Mouse (Mus musculus) CH12.LX (cell line): Measurements from ENCODE around the gene A030005K14Rik. TPM values are rescaled to one million over a fixed set of nuclear protein-coding genes. Genes with fewer than 3 reads are reported as not detected.

Source experiments
- DNase-seq: peaks from one replicate; pipeline ENCODE4 v3.0.0-alpha.2; 2013; ENCODE audit errors: extremely low read depth
- H3K27ac ChIP-seq: 2 replicates; pipeline ENCODE4 v1.5.1; 2012; ENCODE audit warnings: low read depth, mild to moderate bottlenecking, control low read depth, moderate library complexity; ENCODE audit not compliant: insufficient read depth
- H3K27me3 ChIP-seq: replicated peaks from 2 replicates; pipeline ENCODE3; 2012; ENCODE audit warnings: inconsistent platforms
- H3K36me3 ChIP-seq, 2 experiments: replicated peaks in 1 of 2; 2 replicates each; pipeline versions ENCODE3 to v1.6.1; 2012; ENCODE audit warnings: inconsistent platforms in 1 of 2, low read length in 1 of 2, mild to moderate bottlenecking in 1 of 2, mixed read lengths in 1 of 2, moderate library complexity in 1 of 2; ENCODE audit not compliant: control insufficient read depth in 1 of 2, insufficient read depth in 1 of 2
- H3K4me1 ChIP-seq, 2 experiments: 2 replicates each; pipeline ENCODE4 v1.6.1; 2012; ENCODE audit warnings: inconsistent platforms in 1 of 2, moderate library complexity in 1 of 2; ENCODE audit not compliant: insufficient read depth in 2 of 2, control insufficient read depth in 1 of 2
- H3K4me2 ChIP-seq: 2 replicates; pipeline ENCODE4 v1.6.1; 2012; ENCODE audit warnings: low read depth, mild to moderate bottlenecking, control low read depth; ENCODE audit not compliant: poor library complexity, insufficient read depth, severe bottlenecking
- H3K4me3 ChIP-seq, 3 experiments: fragments of 150-350 bp in 1 of 3; sonication (generic) in 1 of 3; replicated peaks in 1 of 3; 2 replicates each; pipeline versions ENCODE3 to v1.5.1; 2011 to 2012; ENCODE audit warnings: low read depth in 2 of 3, low read length in 2 of 3, mild to moderate bottlenecking in 2 of 3, moderate library complexity in 2 of 3, control low read depth in 1 of 3, improper control_type of control experiment in 1 of 3, inconsistent platforms in 1 of 3, mixed read lengths in 1 of 3; ENCODE audit not compliant: poor library complexity in 1 of 3
- H3K79me2 ChIP-seq: replicated peaks from 2 replicates; pipeline ENCODE4 v1.6.1; 2012; ENCODE audit warnings: mild to moderate bottlenecking, moderate library complexity; ENCODE audit not compliant: control insufficient read depth, poor library complexity, insufficient read depth, severe bottlenecking; ENCODE audit errors: extremely low read depth
- H3K9ac ChIP-seq: 2 replicates; pipeline ENCODE4 v1.6.1; 2012; ENCODE audit warnings: low read depth, mild to moderate bottlenecking, control low read depth, moderate library complexity; ENCODE audit not compliant: insufficient read depth
- H3K9me3 ChIP-seq: replicated peaks from 2 replicates; pipeline ENCODE3; 2012; ENCODE audit warnings: low read length, inconsistent platforms, mixed read lengths
- EP300 ChIP-seq: IDR thresholded peaks from 2 replicates; pipeline ENCODE4 v1.6.1; 2011; ENCODE audit warnings: low read length, improper control_type of control experiment
- ETS1 ChIP-seq: conservative IDR thresholded peaks from 2 replicates; pipeline ENCODE4 v1.6.1; 2012; ENCODE audit warnings: low read depth, mild to moderate bottlenecking, inconsistent platforms, low read length, improper control_type of control experiment, moderate library complexity
- IRF4 ChIP-seq: IDR thresholded peaks from 2 replicates; pipeline ENCODE4 v1.6.1; 2014; ENCODE audit warnings: low read depth, mild to moderate bottlenecking, inconsistent platforms, low read length, improper control_type of control experiment
- JUN ChIP-seq: IDR thresholded peaks from 2 replicates; pipeline ENCODE4 v1.6.1; 2011; ENCODE audit warnings: low read depth, mild to moderate bottlenecking, low read length, improper control_type of control experiment, moderate library complexity; ENCODE audit not compliant: insufficient read depth
- JUND ChIP-seq: conservative IDR thresholded peaks from 2 replicates; pipeline ENCODE4 v1.6.1; 2011; ENCODE audit warnings: low read depth, low read length, improper control_type of control experiment
- MAZ ChIP-seq: IDR thresholded peaks from 2 replicates; pipeline ENCODE4 v1.6.1; 2012; ENCODE audit warnings: low read depth, mild to moderate bottlenecking, inconsistent platforms, low read length, improper control_type of control experiment, moderate library complexity
- MEF2A ChIP-seq: IDR thresholded peaks from 2 replicates; pipeline ENCODE4 v1.6.1; 2014; ENCODE audit warnings: low read depth, mild to moderate bottlenecking, inconsistent platforms, low read length, improper control_type of control experiment, borderline replicate concordance
- MXI1 ChIP-seq: IDR thresholded peaks from 2 replicates; pipeline ENCODE4 v1.6.1; 2011; ENCODE audit warnings: mild to moderate bottlenecking, low read depth, low read length, improper control_type of control experiment
- PAX5 ChIP-seq: IDR thresholded peaks from 2 replicates; pipeline ENCODE4 v1.6.1; 2012; ENCODE audit warnings: low read length, inconsistent platforms, mixed read lengths
- RCOR1 ChIP-seq: conservative IDR thresholded peaks from 2 replicates; pipeline ENCODE4 v1.6.1; 2012; ENCODE audit warnings: low read depth, mild to moderate bottlenecking, inconsistent platforms, low read length, improper control_type of control experiment
- SMC3 ChIP-seq: IDR thresholded peaks from 2 replicates; pipeline ENCODE4 v1.6.1; 2011; ENCODE audit warnings: low read depth, low read length, improper control_type of control experiment
- TBP ChIP-seq: conservative IDR thresholded peaks from 2 replicates; pipeline ENCODE4 v1.6.1; 2011; ENCODE audit warnings: low read depth, low read length, improper control_type of control experiment
- TCF12 ChIP-seq: IDR thresholded peaks from 2 replicates; pipeline ENCODE4 v1.6.1; 2014; ENCODE audit warnings: low read depth, mild to moderate bottlenecking, inconsistent platforms, low read length, improper control_type of control experiment
- USF2 ChIP-seq: conservative IDR thresholded peaks from 2 replicates; pipeline ENCODE4 v1.6.1; 2011; ENCODE audit warnings: low read depth, low read length, improper control_type of control experiment
- ZKSCAN1 ChIP-seq: IDR thresholded peaks from 2 replicates; pipeline ENCODE4 v1.6.1; 2012; ENCODE audit warnings: low read depth, inconsistent platforms, low read length, improper control_type of control experiment, borderline replicate concordance
- ZNF384 ChIP-seq: IDR thresholded peaks from 2 replicates; pipeline ENCODE4 v1.6.1; 2012; ENCODE audit warnings: low read depth, low read length, improper control_type of control experiment, inconsistent platforms
- dilution Hi-C: fragments of 300-500 bp; cut with MboI; formaldehyde crosslinking; loops from 2 replicates; pipeline ENCODE4 v1.14.3; 2020; ENCODE audit warnings: low sequenced_read_pairs; ENCODE audit not compliant: extremely low pct_unique_long_range_greater_than_20kb, extremely low pct_ligation_motif_present
- in situ Hi-C: fragments of 300-500 bp; cut with MboI; formaldehyde crosslinking; loops from 3 replicates; pipeline ENCODE4 v1.14.3; 2019; ENCODE audit warnings: low sequenced_read_pairs, low pct_ligation_motif_present, low pct_unique_long_range_greater_than_20kb, mixed read lengths
- polyA plus RNA-seq: library from polyadenylated mRNA; unstranded; fragments of >175 nt; gene quantifications from 2 replicates; pipeline ENCODE4 v1.2.1, GENCODE M21; 2012; ENCODE audit warnings: low read depth; ENCODE audit not compliant: insufficient read length
- total RNA-seq, 2 experiments: library from RNA; depleted of rRNA; stranded (reverse); fragments of 300-350 nt in 1 of 2; fragments of >200 nt in 1 of 2; gene quantifications; 2 replicates each; pipeline ENCODE4 v1.2.3; 2012 to 2014

Gene A030005K14Rik
- total and polyA plus RNA-seq, 3 experiments, result not detected

DNA sequence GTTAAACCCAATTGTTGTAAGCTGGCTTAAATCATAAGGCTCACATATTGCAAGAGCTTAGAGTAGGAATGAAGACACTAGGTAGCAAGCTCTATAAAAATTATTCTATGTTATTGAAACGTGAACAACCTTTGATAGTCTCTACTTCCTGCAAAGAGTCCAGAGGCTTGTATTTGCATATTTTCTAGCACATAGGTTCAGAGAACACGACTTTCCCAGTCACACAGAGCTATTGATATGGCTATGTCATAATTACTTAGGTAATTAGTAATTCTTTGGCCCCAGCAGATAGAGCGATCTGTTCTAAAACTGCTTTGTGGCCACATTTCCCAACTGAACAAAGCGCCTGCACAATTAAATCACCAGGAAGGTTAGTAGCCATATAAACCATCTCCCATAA lies 37.8 kb upstream of the A030005K14Rik start:
- in situ Hi-C loops, result no loop called here
- no peak for DNase-seq
- no peaks in the 10 kb centered on the region for H3K9me3 ChIP-seq

DNA sequence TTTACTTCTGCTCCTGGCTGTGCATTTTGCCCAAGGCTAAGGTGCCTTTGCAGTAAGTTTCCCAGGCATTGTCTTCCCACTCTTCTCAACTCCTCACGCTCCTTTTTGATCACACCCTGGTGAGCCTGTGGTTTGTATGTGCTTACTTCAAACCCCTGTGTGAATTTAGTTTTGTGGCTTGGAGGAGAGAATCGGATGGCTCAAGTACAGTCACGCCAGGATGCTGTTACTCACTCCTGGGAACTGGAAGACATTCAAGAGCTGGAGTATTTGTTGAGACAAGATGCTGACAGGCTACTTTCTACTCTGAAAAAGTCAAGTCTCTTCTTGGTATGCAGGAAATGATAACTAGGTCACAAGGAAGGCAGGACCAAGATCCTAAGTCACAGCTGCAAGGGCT lies 32.1 kb upstream of the A030005K14Rik start:
- no peak overlapping the region for H3K4me2 ChIP-seq
- no peak for DNase-seq
- TF ChIP-seq MXI1, result no peak
- TF ChIP-seq TBP, result no peak
- no peak for TF ChIP-seq ZKSCAN1
- TF ChIP-seq USF2, result no peak
- no peak for TF ChIP-seq JUND
- TF ChIP-seq ZNF384, result no peak
- TF ChIP-seq JUN, result no peak
- no peak for TF ChIP-seq IRF4
- TF ChIP-seq RCOR1, result no peak
- no peak for TF ChIP-seq EP300
- no peak for TF ChIP-seq MEF2A
- no peak for TF ChIP-seq PAX5
- no peak for TF ChIP-seq TCF12
- H3K9ac ChIP-seq, result no peak overlapping the region
- H3K79me2 ChIP-seq, result no peaks in the 10 kb centered on the region
- no peaks in the 10 kb centered on the region for H3K9me3 ChIP-seq
- H3K4me3 ChIP-seq, result no peak overlapping the region
- in situ Hi-C loops (no loop called here), dilution Hi-C loops (no loop called here)
- no peaks in the 10 kb centered on the region for H3K36me3 ChIP-seq
- H3K27ac ChIP-seq, result no peak overlapping the region
- H3K4me1 ChIP-seq, result no peaks in the 10 kb centered on the region
- H3K27me3 ChIP-seq, result no peaks in the 10 kb centered on the region

More for the DNA sequence above, 37.8 kb upstream of the A030005K14Rik start:
- TF ChIP-seq RCOR1 (no peak), MAZ (no peak), EP300 (no peak), SMC3 (no peak), MEF2A (no peak), ETS1 (no peak)
- peaks cover 9 to 12% of the 10 kb centered on the region in 2 experiments; a peak in 3 of 4 replicates for H3K4me1 ChIP-seq
- no peaks in the 10 kb centered on the region for H3K36me3 ChIP-seq
- no peaks in the 10 kb centered on the region for H3K27me3 ChIP-seq
- H3K79me2 ChIP-seq, result no peaks in the 10 kb centered on the region
- no peak overlapping the region for H3K27ac ChIP-seq
- dilution Hi-C loops, result no loop called here
- H3K4me2 ChIP-seq, result no peak overlapping the region
- no peak overlapping the region for H3K4me3 ChIP-seq
- H3K9ac ChIP-seq, result no peak overlapping the region
